Mouse (Mus musculus) hindbrain, embryonic 13.5 days (tissue): ENCODE results near the gene Usp53. TPM values are rescaled to one million over a fixed set of nuclear protein-coding genes. Genes with fewer than 3 reads are reported as not detected.
A peak's percentile ranks its signal among the peaks of the same experiment; 100 is the strongest.

Source experiments
- ATAC-seq: fragments of 200-750 bp; cut with Nextera tagmentation; 2 replicates; pipeline ENCODE4 v1.8.0; 2017; ENCODE audit warnings: moderate TSS enrichment; ENCODE audit not compliant: low FRiP score
- H3K27ac ChIP-seq: fragments of 300-500 bp; sonication (generic); 2 replicates; pipeline ENCODE4 v1.5.1; 2015; ENCODE audit warnings: inconsistent platforms, mild to moderate bottlenecking, moderate library complexity
- H3K27me3 ChIP-seq: fragments of 300-500 bp; sonication (generic); 2 replicates; pipeline ENCODE4 v1.6.1; 2015; ENCODE audit warnings: mild to moderate bottlenecking, inconsistent platforms
- H3K36me3 ChIP-seq: fragments of 300-500 bp; sonication (generic); 2 replicates; pipeline ENCODE4 v1.6.1; 2015; ENCODE audit warnings: mild to moderate bottlenecking, inconsistent platforms
- H3K4me1 ChIP-seq: fragments of 300-500 bp; sonication (generic); replicated peaks from 2 replicates; pipeline ENCODE4 v1.6.1; 2015; ENCODE audit warnings: inconsistent platforms
- H3K4me2 ChIP-seq: fragments of 300-500 bp; sonication (generic); 2 replicates; pipeline ENCODE4 v1.6.1; 2015; ENCODE audit warnings: inconsistent platforms, mild to moderate bottlenecking, moderate library complexity
- H3K4me3 ChIP-seq: fragments of 300-500 bp; sonication (generic); 2 replicates; pipeline ENCODE4 v1.5.1; 2015; ENCODE audit warnings: mild to moderate bottlenecking, inconsistent platforms
- H3K9ac ChIP-seq: fragments of 300-500 bp; sonication (generic); 2 replicates; pipeline ENCODE4 v1.6.1; 2015; ENCODE audit warnings: mild to moderate bottlenecking, inconsistent platforms
- H3K9me3 ChIP-seq: fragments of 300-500 bp; sonication (generic); 2 replicates; pipeline ENCODE4 v1.6.1; 2016; ENCODE audit warnings: inconsistent platforms
- WGBS: fragments of 180-500 bp; shearing (Covaris S2); methylation state at CpG from one replicate; pipeline ENCODE4 v1.1.7; 2015; 5-methylcytosine and 5-hydroxymethylcytosine counted together
- microRNA-seq: library from miRNA; unstranded; fragments of <30 nt; microRNA quantifications from one replicate; pipeline ENCODE4, GENCODE M21; 2016
- polyA plus RNA-seq: library from polyadenylated mRNA; unstranded; fragments of >200 nt; fragmentation: Nextera tagmentation; extraction: Ambion mirVana; gene quantifications from 2 replicates; pipeline ENCODE4 v1.2.1, GENCODE M21; 2015

Gene Usp53
- polyA plus RNA-seq, 1 experiment from 2014 or later: 7.5 TPM

GRCm38 (mm10) chr3:122907841-122908240, 76.5 kb downstream of the Usp53 start:
- Histone ChIP-seq H3K4me2 (no peak overlapping the region), H3K4me3 (no peak overlapping the region), H3K4me1 (no peaks in the 10 kb centered on the region), H3K9ac (no peak overlapping the region), H3K9me3 (no peaks in the 10 kb centered on the region), H3K27ac (no peak overlapping the region), H3K36me3 (no peaks in the 10 kb centered on the region), H3K27me3 (no peaks in the 10 kb centered on the region)
- no peak for ATAC-seq
- 80% methylated on average over 2 of the region's 2 CpGs for WGBS

- Histone ChIP-seq H3K27me3 (no peaks in the 10 kb centered on the region), H3K4me2 (no peak overlapping the region), H3K27ac (no peak overlapping the region), H3K36me3 (no peaks in the 10 kb centered on the region), H3K4me1 (no peaks in the 10 kb centered on the region), H3K9ac (no peak overlapping the region), H3K9me3 (no peaks in the 10 kb centered on the region), H3K4me3 (no peak overlapping the region)
- ATAC-seq: peak; percentile 65; the same call in 1 of the 2 replicates
- 46% methylated on average over 12 of the region's 12 CpGs for WGBS
Observed at GRCm38 (mm10) chr3:122903746-122904433, 80.4 kb downstream of the Usp53 start.

- H3K27ac ChIP-seq: no peak overlapping the region
- no peaks in the 10 kb centered on the region for H3K4me1 ChIP-seq
- WGBS: 56% methylated on average over 6 of the region's 6 CpGs
- ATAC-seq: no peak
- no peaks in the 10 kb centered on the region for H3K36me3 ChIP-seq
- no peaks in the 10 kb centered on the region for H3K27me3 ChIP-seq
- H3K4me2 ChIP-seq: no peak overlapping the region
- no peak overlapping the region for H3K9ac ChIP-seq
- no peaks in the 10 kb centered on the region for H3K9me3 ChIP-seq
- no peak overlapping the region for H3K4me3 ChIP-seq
Observed at GRCm38 (mm10) chr3:122898254-122898653, 86.1 kb downstream of the Usp53 start.

- Histone ChIP-seq H3K27ac (no peak overlapping the region), H3K9ac (no peak overlapping the region), H3K4me1 (no peaks in the 10 kb centered on the region), H3K27me3 (no peaks in the 10 kb centered on the region), H3K36me3 (no peaks in the 10 kb centered on the region), H3K4me2 (no peak overlapping the region), H3K9me3 (no peaks in the 10 kb centered on the region), H3K4me3 (no peak overlapping the region)
- no peak for ATAC-seq
- WGBS: 91% methylated on average over 11 of the region's 11 CpGs
Observed at GRCm38 (mm10) chr3:122895189-122895731, 89.0 kb downstream of the Usp53 start.

GRCm38 (mm10) chr3:122894772-122895171, 89.5 kb downstream of the Usp53 start, which contains the start of gene Fabp2:
Gene Fabp2, plus strand, starts transcription at chr3:122895072.
- Histone ChIP-seq H3K4me3 (no peak within 1 kb of the TSS), H3K27me3 (no peaks in the 10 kb centered on the region), H3K4me1 (no peaks in the 10 kb centered on the region), H3K27ac (no peak within 1 kb of the TSS), H3K9me3 (no peaks in the 10 kb centered on the region), H3K36me3 (no peaks in the 10 kb centered on the region), H3K9ac (no peak within 1 kb of the TSS), H3K4me2 (no peak within 1 kb of the TSS)
- ATAC-seq: no peak
- 96% methylated on average over 3 of the region's 3 CpGs for WGBS

- ATAC-seq: no peak
- 87% methylated on average over 5 of the region's 5 CpGs for WGBS
- no peak overlapping the region for H3K9ac ChIP-seq
- no peaks in the 10 kb centered on the region for H3K4me1 ChIP-seq
- no peaks in the 10 kb centered on the region for H3K9me3 ChIP-seq
- H3K4me2 ChIP-seq: no peak overlapping the region
- no peaks in the 10 kb centered on the region for H3K27me3 ChIP-seq
- no peak overlapping the region for H3K27ac ChIP-seq
- no peaks in the 10 kb centered on the region for H3K36me3 ChIP-seq
- H3K4me3 ChIP-seq: no peak overlapping the region
Observed at GRCm38 (mm10) chr3:122888371-122888819, 95.9 kb downstream of the Usp53 start.

GRCm38 (mm10) chr3:122887505-122888301, 96.6 kb downstream of the Usp53 start:
- WGBS: 88% methylated on average over 4 of the region's 4 CpGs
- H3K27me3 ChIP-seq: no peaks in the 10 kb centered on the region
- H3K27ac ChIP-seq: no peak overlapping the region
- H3K36me3 ChIP-seq: no peaks in the 10 kb centered on the region
- no peak overlapping the region for H3K4me3 ChIP-seq
- H3K9ac ChIP-seq: no peak overlapping the region
- no peaks in the 10 kb centered on the region for H3K9me3 ChIP-seq
- ATAC-seq: no peak
- H3K4me1 ChIP-seq: no peaks in the 10 kb centered on the region
- no peak overlapping the region for H3K4me2 ChIP-seq

Small RNA genes within 50 kb of the gene (microRNA-seq; reads per million reads assigned to microRNA genes)
- gene Gm22066: not detected

Other genes with a start within 250 kb of the Usp53 start
- gene Fabp2, start 89.4 kb downstream of the Usp53 start, polyA plus RNA-seq: not detected in 2 replicates
- gene Gm10959, start 65.2 kb downstream of the Usp53 start, polyA plus RNA-seq: not detected in 2 replicates
- gene 1810037I17Rik, start 60.3 kb downstream of the Usp53 start, polyA plus RNA-seq: 90.1 and 97.3 TPM in 2 replicates
- 0.47 and 0.52 TPM in 2 replicates for gene Myoz2, start 50.5 kb upstream of the Usp53 start, polyA plus RNA-seq